Mouse (Mus musculus) embryonic facial prominence, embryonic 15.5 days (tissue): Measurements from ENCODE around the gene Akr1b3. TPM values are rescaled to one million over a fixed set of nuclear protein-coding genes. Genes with fewer than 3 reads are reported as not detected.
A peak's percentile ranks its signal among the peaks of the same experiment; 100 is the strongest.
"Not testable (repeated sequence)": the region's sequence is repeated elsewhere in the genome, so short reads cannot be mapped to it uniquely, and the experiment has no call there.

Experiments used
- ATAC-seq: fragments of 200-750 bp; cut with Nextera tagmentation; 2 replicates; pipeline ENCODE4 v1.8.0; 2017; ENCODE audit warnings: low read depth, moderate TSS enrichment; ENCODE audit not compliant: insufficient number of reproducible peaks, low FRiP score, low TSS enrichment
- H3K27ac ChIP-seq: fragments of 300-500 bp; sonication (generic); replicated peaks from 2 replicates; pipeline ENCODE4 v1.5.1; 2015; ENCODE audit warnings: mild to moderate bottlenecking, inconsistent platforms
- H3K27me3 ChIP-seq: fragments of 300-500 bp; sonication (generic); 2 replicates; pipeline ENCODE4 v1.6.1; 2015; ENCODE audit warnings: inconsistent platforms
- H3K36me3 ChIP-seq: fragments of 300-500 bp; sonication (generic); 2 replicates; pipeline ENCODE4 v1.6.1; 2015; ENCODE audit warnings: mild to moderate bottlenecking, inconsistent platforms
- H3K4me1 ChIP-seq: fragments of 300-500 bp; sonication (generic); 2 replicates; pipeline ENCODE4 v1.6.1; 2015; ENCODE audit warnings: inconsistent platforms
- H3K4me2 ChIP-seq: fragments of 300-500 bp; sonication (generic); replicated peaks from 2 replicates; pipeline ENCODE4 v1.6.1; 2015; ENCODE audit warnings: mild to moderate bottlenecking, inconsistent platforms
- H3K4me3 ChIP-seq: fragments of 300-500 bp; sonication (generic); replicated peaks from 2 replicates; pipeline ENCODE4 v1.5.1; 2015; ENCODE audit warnings: mild to moderate bottlenecking, inconsistent platforms
- H3K9ac ChIP-seq: fragments of 300-500 bp; sonication (generic); 2 replicates; pipeline ENCODE4 v1.6.1; 2015; ENCODE audit warnings: inconsistent platforms
- H3K9me3 ChIP-seq: fragments of 300-500 bp; sonication (generic); replicated peaks from 2 replicates; pipeline ENCODE4 v1.6.1; 2016; ENCODE audit warnings: inconsistent platforms
- WGBS: fragments of 180-500 bp; shearing (Covaris S2); methylation state at CpG from one replicate; pipeline ENCODE4 v1.1.7; 2015; 5-methylcytosine and 5-hydroxymethylcytosine counted together
- polyA plus RNA-seq: library from polyadenylated mRNA; unstranded; fragments of >200 nt; fragmentation: Nextera tagmentation; extraction: Ambion mirVana; gene quantifications from 2 replicates; pipeline ENCODE4 v1.2.1, GENCODE M21; 2015

The Akr1b3 gene
- polyA plus RNA-seq, 1 experiment from 2014 or later: 156 TPM

DNA sequence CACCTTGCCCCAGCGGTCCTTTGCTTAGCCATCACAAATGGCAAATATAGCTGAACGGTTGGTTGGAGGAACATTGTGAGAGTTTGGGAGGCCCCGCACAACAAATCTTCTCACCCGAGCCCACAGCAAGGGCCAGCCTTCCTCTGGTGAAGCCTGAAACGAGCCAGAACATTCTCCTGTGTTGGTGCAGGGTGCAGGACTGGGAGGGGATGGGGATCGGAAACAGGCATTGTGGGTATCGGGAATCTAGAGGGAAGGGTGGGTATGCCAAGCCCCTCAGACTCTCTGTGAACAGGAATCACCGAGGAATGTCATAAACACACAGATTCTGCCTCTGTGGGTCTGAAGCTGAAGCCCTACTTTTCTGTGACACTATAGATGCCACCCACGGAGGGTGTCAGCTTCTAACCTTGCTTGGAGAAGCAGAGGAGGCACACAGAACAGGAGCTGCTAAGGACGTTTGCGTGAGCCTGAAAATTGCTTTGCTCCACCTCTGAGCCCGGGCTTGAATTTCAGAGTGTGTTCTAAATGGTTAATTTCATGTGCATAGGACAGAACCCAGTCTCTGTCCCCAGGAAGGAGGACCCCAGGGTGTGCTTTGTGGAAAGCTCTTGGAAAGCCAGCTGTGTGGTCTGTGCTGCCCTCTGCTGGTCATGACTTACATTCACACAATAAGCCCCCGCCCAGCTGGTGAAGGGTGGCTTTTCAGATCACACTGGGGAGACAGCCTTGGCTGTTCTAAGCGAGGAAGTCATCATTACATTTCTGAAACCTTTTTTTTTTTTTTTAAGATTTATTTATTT, 29.0 kb upstream of the Akr1b3 start:
- WGBS: 45% methylated on average over 14 of the region's 14 CpGs
- Histone ChIP-seq H3K27ac (no peak overlapping the region), H3K9ac (no peak overlapping the region), H3K9me3 (no peaks in the 10 kb centered on the region), H3K4me3 (no peak overlapping the region), H3K36me3 (no peaks in the 10 kb centered on the region), H3K4me2 (peak overlapping the region; percentile 12; the same call in 1 of the 2 replicates), H3K4me1 (no peaks in the 10 kb centered on the region), H3K27me3 (no peaks in the 10 kb centered on the region)
- ATAC-seq: 0 out of 2 replicates have a peak, but pooled peaks have one; percentile 19

DNA sequence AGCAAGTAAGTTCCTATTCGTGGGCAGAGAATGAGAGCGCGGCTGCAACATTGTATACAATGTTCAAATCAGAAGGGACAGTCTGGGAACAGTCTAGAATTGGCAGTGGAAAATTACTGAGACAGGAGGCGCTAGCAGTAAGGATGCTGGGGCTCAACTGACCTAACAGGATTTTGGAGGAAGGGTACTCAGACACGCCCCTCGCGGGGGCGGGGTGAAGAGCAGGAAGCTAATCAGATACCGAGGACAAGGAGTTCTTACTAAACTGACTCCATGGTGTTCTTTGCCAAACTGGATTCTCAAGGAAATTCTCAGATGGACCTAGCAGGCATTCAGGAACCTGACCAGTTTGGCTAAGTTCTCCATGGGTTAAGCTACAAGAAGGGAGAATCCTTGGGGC, 27.7 kb upstream of the Akr1b3 start:
- Histone ChIP-seq H3K27me3 (no peaks in the 10 kb centered on the region), H3K4me2 (no peak overlapping the region), H3K27ac (no peak overlapping the region), H3K4me3 (no peak overlapping the region), H3K4me1 (no peaks in the 10 kb centered on the region), H3K36me3 (no peaks in the 10 kb centered on the region), H3K9ac (no peak overlapping the region), H3K9me3 (no peaks in the 10 kb centered on the region)
- ATAC-seq: no peak
- 18% methylated on average over 9 of the region's 9 CpGs for WGBS

DNA sequence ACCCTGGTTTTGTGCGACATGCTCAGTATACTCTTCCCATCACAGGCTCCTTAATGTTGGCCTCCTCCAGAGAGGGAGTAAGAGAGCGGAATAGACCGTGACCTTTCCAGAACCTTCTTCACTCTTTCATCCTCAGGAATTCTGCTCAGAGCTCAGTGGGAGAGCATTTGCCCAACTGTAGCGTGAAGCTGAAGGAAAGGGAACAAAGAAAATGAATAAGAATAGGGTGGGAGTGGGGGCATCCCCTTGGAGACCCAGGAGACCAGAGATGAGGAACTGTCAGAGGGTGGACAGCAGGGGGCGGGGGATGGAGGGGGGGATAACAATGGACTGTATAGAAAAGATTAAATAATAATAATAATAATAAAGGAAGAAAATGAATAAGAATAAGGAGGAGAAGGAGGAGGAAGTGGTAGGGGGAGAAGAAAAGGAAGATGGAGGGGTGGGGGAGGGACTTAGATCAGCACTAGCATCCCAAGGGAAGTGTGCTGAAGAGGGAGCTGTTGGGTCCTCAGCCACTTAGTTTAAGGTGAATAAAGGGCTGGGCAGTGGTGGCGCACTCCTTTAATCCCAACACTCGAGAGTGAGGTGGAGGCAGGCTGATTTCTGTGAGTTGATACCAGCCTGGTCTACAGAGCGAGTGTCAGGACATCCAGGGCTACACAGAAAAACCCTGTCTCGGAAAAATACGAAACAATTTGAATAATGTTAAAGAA, 27.0 kb upstream of the Akr1b3 start:
- H3K4me2 ChIP-seq: no peak overlapping the region

DNA sequence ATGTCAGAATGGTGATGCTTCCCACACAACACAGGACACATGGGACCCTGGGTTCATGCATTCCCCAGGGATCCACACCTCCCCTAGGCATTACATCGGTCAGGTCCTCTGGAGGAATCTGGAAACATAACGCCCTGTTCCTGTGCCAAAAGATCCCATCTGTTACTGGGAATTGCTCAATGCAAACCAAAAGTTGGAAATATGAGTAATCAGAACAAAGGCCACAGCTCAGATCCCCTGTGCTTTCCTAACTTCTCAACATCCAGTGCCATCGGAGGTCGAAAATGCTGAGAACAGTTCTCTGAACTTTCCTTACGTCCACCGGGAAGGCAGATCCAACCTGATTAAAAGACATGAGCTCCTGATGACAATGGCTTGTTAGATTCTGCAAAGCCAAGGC, 26.1 kb upstream of the Akr1b3 start:
- Histone ChIP-seq H3K4me3 (no peak overlapping the region), H3K36me3 (no peaks in the 10 kb centered on the region), H3K4me2 (no peak overlapping the region), H3K9me3 (no peaks in the 10 kb centered on the region), H3K9ac (no peak overlapping the region), H3K27me3 (no peaks in the 10 kb centered on the region), H3K4me1 (no peaks in the 10 kb centered on the region), H3K27ac (no peak overlapping the region)
- WGBS: 44% methylated on average over 6 of the region's 6 CpGs
- ATAC-seq: no peak

More for the DNA sequence above, 27.0 kb upstream of the Akr1b3 start:
- no peaks in the 10 kb centered on the region for H3K27me3 ChIP-seq
- no peaks in the 10 kb centered on the region for H3K4me1 ChIP-seq
- H3K36me3 ChIP-seq: no peaks in the 10 kb centered on the region
- H3K9ac ChIP-seq: no peak overlapping the region
- no peaks in the 10 kb centered on the region for H3K9me3 ChIP-seq
- WGBS: 45% methylated on average over 10 of the region's 10 CpGs
- no peak overlapping the region for H3K4me3 ChIP-seq
- no peak for ATAC-seq
- H3K27ac ChIP-seq: no peak overlapping the region

DNA sequence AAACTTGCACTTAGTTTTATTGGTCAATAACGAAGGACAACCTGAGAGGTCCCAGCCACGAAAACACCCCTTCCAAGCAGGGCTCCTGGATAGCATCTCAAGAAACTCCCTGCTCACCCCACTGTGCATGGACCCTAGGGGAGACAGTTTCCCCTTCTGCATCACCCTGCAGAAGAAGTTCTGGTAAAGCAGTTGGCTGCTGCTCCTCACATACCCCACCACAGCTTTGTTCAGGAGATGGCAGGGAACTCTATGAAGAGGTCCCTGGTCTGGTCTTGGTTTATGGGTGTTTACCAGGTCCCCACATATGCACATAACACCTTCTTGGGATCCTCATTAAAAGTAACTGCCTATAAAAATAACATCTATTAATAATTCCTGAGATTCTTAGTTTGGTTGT, 25.2 kb upstream of the Akr1b3 start:
- WGBS: 93% methylated on average over 2 of the region's 2 CpGs
- Histone ChIP-seq H3K27me3 (no peaks in the 10 kb centered on the region), H3K9me3 (no peaks in the 10 kb centered on the region), H3K9ac (no peak overlapping the region), H3K36me3 (no peaks in the 10 kb centered on the region), H3K4me1 (no peaks in the 10 kb centered on the region), H3K4me3 (no peak overlapping the region), H3K4me2 (no peak overlapping the region), H3K27ac (no peak overlapping the region)
- ATAC-seq: no peak

DNA sequence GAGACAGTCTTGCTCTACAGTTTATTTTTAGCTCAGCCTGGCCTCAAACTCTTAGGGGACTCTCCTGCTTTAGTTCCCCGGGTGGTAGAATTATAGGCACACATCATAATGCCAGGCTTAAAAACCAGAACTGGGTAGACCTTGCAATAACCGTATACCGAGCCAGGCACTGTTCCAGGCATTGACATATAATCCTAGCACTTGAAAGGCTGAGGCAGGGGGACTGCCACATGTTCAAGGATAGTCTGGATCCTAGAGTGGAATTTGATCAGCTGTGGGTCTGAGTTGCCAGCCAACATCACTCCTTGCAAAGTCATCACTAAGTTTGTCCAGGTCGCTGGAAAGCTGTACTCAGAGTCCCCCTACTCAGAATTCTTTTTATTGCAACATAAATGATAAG, 24.7 kb upstream of the Akr1b3 start:
- H3K27me3 ChIP-seq: no peaks in the 10 kb centered on the region
- ATAC-seq: no peak
- no peak overlapping the region for H3K9ac ChIP-seq
- no peaks in the 10 kb centered on the region for H3K4me1 ChIP-seq
- WGBS: 79% methylated on average over 4 of the region's 4 CpGs
- H3K27ac ChIP-seq: no peak overlapping the region
- no peaks in the 10 kb centered on the region for H3K36me3 ChIP-seq
- H3K4me2 ChIP-seq: no peak overlapping the region
- no peak overlapping the region for H3K4me3 ChIP-seq
- no peaks in the 10 kb centered on the region for H3K9me3 ChIP-seq

DNA sequence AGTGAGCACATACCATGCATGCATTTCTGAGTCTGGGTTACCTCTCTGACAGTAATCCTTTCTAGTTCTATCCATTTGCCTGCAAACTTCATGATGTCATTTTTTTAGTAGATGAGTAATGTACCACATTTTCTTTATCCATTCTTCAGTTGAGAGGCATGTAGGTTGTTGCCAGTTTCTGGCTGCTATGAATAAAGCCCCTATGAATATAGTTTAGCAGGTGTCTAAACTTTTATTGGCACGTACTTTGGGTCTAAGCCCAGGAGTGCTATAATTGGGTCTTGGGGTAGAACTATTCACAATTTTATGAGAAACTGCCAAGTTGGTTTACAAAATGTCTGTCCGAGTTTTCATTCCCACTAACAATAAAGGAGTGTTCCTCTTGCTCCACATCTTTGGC, 20.5 kb upstream of the Akr1b3 start:
- H3K9me3 ChIP-seq: no peaks in the 10 kb centered on the region
- no peak overlapping the region for H3K27ac ChIP-seq
- no peaks in the 10 kb centered on the region for H3K27me3 ChIP-seq
- no peaks in the 10 kb centered on the region for H3K4me1 ChIP-seq
- H3K36me3 ChIP-seq: no peaks in the 10 kb centered on the region
- no peak overlapping the region for H3K4me3 ChIP-seq
- no peak for ATAC-seq
- H3K9ac ChIP-seq: no peak overlapping the region
- WGBS: 84% methylated on average over 2 of the region's 2 CpGs
- H3K4me2 ChIP-seq: no peak overlapping the region

DNA sequence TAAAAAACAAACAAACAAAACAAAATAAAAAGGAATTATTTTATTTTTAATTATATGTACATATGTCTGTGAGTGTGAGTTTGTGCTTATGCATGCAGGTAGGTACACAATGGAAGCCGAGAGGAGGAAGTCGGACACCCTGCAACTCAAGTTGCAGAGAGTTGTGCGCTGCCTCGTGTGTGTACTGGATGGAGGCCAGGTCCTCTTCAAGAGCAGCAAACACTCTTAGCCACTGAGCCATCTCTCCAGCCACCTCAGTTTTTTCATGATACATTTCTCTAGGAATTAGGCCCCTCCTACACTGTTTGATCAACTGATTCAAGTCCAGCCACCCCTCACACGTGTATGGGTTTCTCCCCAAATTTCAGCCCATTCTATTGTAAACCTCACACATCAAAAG, 17.4 kb upstream of the Akr1b3 start:
- no peaks in the 10 kb centered on the region for H3K36me3 ChIP-seq
- H3K9me3 ChIP-seq: no peaks in the 10 kb centered on the region
- no peak overlapping the region for H3K4me3 ChIP-seq
- no peaks in the 10 kb centered on the region for H3K4me1 ChIP-seq
- 87% methylated on average over 5 of the region's 5 CpGs for WGBS
- H3K27me3 ChIP-seq: no peaks in the 10 kb centered on the region
- H3K27ac ChIP-seq: no peak overlapping the region
- no peak overlapping the region for H3K9ac ChIP-seq
- H3K4me2 ChIP-seq: no peak overlapping the region
- ATAC-seq: no peak

DNA sequence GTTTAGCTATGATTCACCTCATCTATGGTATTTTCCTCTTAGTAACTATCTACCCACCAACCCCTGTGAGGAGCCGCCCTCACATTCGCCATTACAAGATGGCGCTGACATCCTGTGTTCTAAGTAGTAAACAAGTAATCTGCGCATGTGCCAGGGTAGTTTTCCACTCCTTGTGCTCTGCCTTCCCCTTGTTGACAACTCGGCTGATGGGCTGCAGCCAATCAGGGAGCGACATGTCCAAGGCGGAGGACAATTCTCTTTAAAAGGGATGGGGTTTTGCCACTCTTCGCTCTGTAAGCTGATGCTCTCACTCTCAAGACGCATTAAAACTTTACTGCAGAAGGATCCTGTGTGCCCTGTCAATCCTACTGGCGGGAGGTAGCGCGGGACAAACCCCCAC, 14.5 kb upstream of the Akr1b3 start:
- H3K27ac ChIP-seq, H3K27me3 ChIP-seq, H3K4me3 ChIP-seq, H3K9me3 ChIP-seq, ATAC-seq, H3K4me1 ChIP-seq, H3K36me3 ChIP-seq, H3K4me2 ChIP-seq, H3K9ac ChIP-seq: not testable (repeated sequence)
- 86% methylated on average over 12 of the region's 12 CpGs for WGBS

DNA sequence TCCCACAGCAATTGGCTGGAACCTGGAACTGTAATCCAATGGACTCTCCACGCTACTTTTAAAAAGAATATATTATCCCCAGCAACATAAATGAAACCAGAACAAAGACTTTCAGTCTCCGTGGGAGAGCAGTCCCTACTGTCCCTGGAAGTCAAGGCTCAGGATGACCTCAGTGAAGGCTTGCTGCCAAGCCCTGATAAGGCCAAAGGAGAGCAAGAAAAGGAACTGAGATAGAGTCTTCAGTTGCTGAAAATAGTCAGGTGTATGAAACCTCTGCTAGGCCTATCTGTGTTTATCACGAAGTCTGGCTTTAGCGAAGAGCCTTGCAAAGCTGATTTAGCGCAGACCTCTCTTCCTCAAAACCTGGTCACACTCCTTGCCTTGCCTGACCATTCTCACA, 14.1 kb upstream of the Akr1b3 start:
- Histone ChIP-seq H3K36me3 (no peaks in the 10 kb centered on the region), H3K27me3 (no peaks in the 10 kb centered on the region), H3K4me2 (no peak overlapping the region), H3K9me3 (no peaks in the 10 kb centered on the region), H3K4me1 (no peaks in the 10 kb centered on the region), H3K27ac (no peak overlapping the region), H3K4me3 (no peak overlapping the region), H3K9ac (no peak overlapping the region)
- WGBS: 88% methylated on average over 5 of the region's 5 CpGs
- no peak for ATAC-seq

DNA sequence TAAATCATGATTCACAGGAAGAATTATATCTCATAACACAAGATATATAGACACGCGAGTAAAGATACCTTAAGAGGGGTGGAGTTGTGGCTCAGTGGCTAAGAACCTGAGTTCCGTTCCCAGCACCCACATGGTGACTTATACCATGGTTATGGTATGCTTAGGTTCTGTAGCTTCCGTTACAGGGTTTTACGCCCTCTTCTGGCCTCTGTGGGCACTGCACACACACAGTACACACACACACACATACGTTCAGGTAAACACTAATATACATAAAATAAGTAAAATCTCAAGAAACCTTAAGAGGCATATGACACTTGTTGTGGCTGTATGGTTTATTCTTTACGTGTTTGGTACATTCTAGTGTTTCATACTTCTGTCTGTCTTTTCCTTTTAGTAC, 4.8 kb upstream of the Akr1b3 start:
- WGBS: 93% methylated on average over 7 of the region's 7 CpGs
- H3K36me3 ChIP-seq: no peaks in the 10 kb centered on the region
- H3K4me3 ChIP-seq: no peak overlapping the region
- no peak overlapping the region for H3K27ac ChIP-seq
- no peaks in the 10 kb centered on the region for H3K27me3 ChIP-seq
- 0 out of 2 replicates have a peak, but pooled peaks cover 3% of the 10 kb centered on the region for H3K4me1 ChIP-seq
- H3K4me2 ChIP-seq: no peak overlapping the region
- H3K9me3 ChIP-seq: no peaks in the 10 kb centered on the region
- H3K9ac ChIP-seq: no peak overlapping the region
- no peak for ATAC-seq
